Mouse (Mus musculus) 3134 (cell line): ENCODE measurements around the gene Fbp2.
"Not testable (repeated sequence)": the region's sequence is repeated elsewhere in the genome, so short reads cannot be mapped to it uniquely, and the experiment has no call there.

Experiments used
- DNase-seq: peaks from one replicate; pipeline ENCODE4 v3.0.0-alpha.2; 2011; ENCODE audit warnings: low spot score; ENCODE audit not compliant: insufficient read length; ENCODE audit errors: extremely low read depth

The Fbp2 gene

DNA sequence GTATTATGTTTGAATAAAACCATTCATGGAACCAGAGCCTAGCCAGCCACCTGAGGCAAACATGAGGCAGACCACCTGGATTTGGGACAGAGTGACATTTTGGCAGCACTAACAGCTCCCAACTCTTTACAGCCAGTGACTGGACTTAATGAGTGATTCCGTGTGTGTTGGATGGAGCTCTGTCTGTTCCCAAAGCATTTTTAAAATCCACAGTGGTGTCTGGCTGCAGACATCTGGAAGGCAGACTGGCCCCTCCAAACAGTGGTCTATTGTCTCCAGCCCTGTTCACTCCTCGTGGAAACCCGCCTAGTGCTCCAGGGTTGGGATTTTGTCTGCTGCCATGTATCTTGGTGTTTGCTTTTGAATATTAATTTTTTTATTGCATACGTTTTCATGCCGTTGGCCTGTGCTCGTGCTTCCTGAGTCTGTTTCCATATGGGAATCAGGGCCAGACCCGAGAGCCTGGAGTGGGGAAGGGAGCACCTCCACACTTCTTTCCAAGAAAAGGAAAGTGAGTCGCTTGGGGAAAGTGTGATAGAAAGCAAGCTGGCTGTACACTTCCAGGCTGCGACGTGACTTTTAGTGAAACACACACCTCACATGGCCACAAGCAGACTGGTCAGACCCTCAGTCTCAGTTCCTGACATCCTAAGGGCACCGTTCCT lies 7.6 kb upstream of the Fbp2 start:
- no peak for DNase-seq

DNA sequence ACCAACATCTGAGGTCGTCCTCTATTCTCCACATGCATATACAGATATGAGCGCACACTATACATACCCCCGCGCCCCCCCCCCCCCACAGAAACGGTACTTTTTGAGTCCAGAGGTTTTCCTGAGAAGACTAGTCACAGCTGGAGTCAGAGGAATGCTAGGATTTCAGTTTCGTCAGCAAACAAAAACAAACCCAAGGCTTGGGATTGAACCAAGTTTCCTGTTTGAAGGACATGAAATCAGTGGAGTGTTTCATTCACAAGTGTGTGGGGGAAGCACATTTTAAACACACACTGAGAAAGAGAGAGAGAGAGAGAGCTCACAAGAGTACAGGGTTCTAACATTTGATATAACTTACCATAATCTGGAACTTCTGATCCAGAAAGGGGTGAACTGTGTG lies 5.5 kb upstream of the Fbp2 start:
- no peak for DNase-seq

DNA sequence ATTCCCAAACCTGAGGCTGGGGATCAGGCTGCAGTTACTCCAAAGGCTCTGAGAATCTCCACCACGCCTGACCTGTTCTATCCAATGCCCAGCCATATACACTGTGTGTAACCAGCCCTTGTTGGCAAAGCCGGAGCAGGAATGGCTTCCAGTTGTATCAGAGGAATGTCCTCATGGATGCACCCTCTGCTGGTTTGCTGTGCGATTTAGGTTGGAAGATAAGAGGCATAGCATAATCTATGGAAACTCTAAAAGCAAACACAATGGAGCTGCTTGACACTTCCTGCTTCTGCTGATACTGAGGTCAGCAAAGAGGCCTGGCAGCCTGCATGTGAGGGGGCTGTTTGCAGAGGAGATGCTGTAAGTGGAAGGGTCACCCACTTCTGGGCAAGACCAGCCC lies 4.7 kb upstream of the Fbp2 start:
- no peak for DNase-seq

DNA sequence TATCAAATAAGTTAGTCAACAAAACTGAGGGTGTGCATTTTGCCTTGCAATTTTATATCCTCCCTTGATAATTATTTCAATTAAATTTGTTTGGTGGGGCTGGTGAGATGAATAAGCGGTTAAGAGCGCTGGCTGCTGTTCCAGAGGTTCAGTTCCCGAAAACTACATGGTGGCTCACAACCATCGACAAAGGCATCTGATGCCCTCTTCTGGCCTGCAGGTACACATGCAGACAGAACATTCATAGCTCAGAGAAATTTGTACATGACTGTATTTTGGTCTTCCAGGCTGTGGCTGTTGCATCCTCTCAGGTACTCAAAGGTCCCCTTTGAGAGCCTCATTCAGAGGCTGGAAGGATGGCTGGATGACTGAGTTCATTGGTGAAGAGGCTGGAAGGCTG lies 1.8 kb upstream of the Fbp2 start:
- DNase-seq, result no peak

DNA sequence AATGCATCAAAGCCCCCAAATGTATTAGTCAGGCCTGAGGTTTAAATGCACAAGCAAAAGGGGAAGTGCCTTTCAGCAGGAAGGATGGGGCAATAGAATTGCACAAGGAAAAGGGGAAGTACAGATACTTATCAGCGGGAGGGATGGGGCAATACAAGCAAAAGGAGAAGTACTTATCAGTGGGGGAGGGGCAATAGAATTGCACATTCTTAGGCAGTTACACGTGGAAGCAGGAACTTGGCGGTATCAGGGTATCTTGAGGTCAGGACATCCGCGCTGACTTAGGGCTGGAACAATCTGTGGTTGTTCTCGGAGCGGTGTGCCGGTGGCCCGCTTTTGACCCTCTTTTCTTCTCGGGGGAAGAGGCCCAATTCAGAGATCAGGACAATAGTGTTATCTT lies 1.0 kb upstream of the Fbp2 start:
- DNase-seq, result not testable (repeated sequence)

DNA sequence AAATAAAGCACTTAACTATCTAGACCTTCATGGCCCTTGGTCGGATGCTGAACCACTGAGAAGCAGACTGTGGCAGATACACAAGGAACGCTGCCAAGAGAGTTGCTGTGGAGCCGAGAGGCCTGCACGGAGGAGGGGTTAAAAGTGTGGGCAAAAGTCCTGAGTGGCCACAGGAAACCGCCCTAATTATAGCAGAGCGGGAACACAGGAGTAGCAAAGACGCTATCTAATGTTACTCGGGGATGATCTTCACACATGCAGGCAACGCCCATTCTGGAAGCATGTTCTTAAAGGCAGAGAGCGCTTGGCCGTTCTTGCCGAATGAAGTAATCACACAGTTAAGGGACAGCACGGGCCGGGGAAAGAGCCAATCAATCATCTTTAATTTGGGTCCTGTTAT lies 1.4 kb downstream of the Fbp2 start:
- DNase-seq, result no peak

DNA sequence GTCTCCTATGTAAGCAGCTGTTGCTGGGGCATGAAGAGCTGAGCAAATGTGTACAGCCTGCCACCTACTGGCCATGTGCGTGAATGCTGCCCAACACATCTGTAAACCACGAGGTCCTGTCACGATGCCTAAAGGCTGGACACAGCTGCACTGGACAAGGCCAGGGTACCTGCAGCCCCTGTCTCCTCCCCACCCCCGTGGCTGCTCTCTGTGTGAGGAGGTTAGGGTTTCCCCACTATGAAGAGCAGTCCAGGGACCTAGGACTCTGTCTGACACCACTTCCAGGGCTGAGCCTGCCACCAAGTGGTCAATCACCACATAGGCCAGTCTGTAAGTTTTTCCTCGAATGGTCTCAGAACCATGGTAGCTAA lies 1.9 kb downstream of the Fbp2 start:
- DNase-seq, result peak; percentile 82

DNA sequence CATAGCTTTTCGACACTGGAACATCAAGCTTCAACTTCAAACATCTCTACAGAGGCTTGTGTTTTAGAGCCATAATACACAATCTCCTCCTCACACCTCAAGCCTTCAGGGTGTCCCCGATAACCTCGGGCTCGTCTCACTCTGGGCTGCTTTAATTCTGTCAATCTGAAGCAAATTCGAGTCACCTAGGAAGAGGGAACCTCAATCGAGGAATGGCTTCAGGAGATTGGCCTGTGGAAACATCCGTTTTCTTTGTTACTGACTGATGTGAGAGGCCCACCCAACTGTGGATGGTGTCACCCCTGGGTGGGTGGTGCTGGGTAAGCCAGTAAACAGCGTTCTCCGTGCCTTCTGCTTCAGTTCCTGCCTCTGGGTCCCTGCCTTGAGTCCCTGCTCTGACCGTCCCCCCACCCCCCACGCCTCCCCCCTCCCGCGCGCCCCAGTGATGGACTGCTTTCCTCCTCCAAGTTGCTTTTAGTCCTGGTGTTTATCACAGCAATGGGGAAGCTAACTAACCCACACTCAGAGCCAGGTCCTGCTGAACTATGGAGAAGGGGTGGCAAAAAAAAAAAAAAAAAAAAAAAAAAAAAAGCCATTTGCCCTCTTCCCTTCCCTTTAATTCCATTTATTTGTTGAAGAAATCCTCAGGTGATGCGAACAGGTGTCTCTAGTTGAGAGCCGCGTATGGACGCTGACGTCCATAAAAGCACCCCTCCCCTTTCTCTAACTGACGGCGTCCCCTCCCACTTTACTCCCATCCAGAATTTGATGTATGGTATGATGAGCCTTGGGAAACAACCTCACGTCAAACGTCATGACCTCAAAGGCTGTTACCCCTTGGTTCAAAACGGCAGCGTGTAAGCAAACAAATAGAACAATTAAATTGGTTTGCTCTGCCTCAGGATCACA lies 2.6 kb downstream of the Fbp2 start:
- no peak for DNase-seq

DNA sequence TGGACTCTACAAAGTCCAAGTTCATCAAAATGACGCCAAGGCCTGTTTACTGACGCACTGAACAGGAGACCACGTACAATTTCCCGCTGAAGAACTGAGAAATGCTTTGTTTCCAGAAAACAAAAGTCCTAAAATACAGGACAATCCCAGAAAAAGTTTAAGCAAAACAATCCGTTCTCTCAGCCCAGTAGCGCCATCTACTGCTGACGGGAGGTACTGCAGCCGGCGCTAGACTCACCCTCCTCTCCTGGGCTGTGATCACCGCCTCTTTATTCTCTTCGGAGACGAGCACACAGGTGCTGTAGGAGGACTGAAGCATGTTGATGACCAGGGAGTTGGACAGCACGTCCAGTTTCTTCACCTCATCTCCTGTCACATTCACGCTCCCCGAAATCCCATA lies 3.6 kb downstream of the Fbp2 start:
- peak; percentile 19 for DNase-seq

DNA sequence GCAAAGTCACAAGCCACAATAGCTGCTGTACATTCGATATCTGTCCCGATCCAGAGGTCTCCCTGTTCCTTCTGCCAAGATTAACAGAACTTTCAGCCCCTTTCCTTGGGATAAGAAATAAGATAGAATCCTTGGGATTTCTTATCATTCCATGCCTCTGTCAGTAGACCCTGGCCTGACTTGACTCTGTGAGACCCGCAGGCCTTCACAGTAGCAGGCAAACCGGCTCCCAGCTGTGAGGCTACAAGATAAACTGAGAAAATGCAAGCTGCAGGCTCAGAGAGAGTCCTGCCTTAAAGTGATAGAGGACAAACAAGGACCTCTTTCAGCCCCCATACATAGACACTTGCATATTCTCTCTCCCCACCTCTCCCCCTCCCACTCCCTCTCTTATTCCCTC lies 24.9 kb downstream of the Fbp2 start:
- DNase-seq, result no peak

DNA sequence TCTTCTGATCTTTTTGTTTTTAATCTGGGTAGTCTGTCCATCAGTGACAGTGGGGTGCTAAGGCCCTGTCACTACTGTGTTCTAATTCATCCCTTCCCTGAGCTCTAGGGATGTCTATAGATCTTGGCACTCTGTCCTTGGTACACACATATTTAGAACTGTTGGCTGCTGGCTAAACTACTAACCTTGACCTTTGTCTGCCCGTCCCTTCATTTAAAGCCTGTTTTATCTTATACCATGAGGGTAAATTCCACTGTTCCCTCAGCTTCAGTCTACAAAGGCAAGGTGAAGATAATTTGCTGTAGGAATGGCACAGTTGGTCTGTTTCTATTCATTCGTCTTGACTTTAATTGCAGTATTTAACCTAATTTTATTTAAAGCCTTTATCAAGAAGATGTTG lies 26.0 kb downstream of the Fbp2 start:
- DNase-seq, result no peak

DNA sequence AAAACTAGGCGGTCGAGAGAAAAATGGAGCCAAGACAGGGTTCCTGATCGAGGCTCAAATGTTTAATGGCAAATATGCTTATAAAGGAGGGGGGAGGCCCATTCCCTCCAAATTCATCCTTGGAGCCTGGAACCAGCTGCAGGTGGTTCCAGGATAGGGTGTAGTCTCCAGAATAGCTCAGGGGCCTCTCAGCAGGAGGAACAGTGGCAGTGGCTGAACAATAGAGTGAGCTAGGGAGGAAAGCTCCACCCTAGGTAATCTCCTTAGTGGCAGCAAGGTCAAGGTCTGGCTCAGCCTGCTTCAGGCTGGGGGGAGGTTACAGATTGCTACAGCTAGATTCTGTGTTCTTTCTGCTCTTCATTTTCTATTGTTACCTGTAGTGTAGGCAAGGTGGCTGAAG lies 42.5 kb downstream of the Fbp2 start:
- DNase-seq, result not testable (repeated sequence)

DNA sequence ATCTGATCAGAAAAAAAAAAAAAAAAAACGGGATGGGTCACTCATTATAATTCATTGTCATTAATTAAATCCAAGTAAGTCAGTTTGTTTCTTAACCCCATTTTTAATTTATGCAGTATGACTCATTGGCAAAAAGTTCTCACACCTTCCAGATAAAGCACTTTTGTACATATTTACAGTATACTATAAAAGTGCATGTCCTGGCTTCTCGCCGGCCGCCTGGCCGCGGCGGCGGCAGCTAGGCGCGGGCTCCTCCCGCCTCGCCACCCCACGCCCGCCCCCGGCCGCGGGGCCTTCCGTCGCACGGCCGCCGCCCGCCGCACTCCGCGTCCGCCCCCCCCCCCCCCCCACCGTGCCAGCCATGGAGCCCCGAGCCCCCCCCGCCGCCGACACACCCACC lies 45.5 kb downstream of the Fbp2 start:
- no peak for DNase-seq

DNA sequence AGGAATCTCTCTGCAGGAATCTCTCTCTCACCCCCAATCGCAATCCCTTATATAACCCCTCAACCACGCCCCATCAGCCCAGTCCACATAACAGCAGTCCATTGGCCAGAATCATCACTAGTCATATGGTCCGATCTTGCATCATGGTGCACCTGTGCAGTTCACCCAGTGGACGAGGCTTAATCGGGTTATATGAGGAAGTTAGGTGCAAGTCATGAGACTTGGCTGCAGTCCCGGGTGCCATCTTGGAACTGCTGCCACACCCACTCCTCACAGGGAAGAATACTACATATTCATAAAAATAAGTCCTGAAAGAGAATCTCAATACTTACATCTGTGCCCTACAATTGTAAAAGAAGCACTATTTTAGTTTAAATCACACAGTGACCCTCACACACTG lies 50.2 kb downstream of the Fbp2 start:
- DNase-seq, result not testable (repeated sequence)
